Mouse (Mus musculus) lung, postnatal 0 days (tissue): ENCODE results near the gene Elavl2. TPM values are rescaled to one million over a fixed set of nuclear protein-coding genes. Genes with fewer than 3 reads are reported as not detected.
"Not testable (repeated sequence)": the region's sequence is repeated elsewhere in the genome, so short reads cannot be mapped to it uniquely, and the experiment has no call there.

Experiments
- ATAC-seq: fragments of 200-750 bp; cut with Nextera tagmentation; 2 replicates; pipeline ENCODE4 v1.8.0; 2017; ENCODE audit warnings: moderate library complexity
- DNase-seq: peaks from one replicate; pipeline ENCODE4 v3.0.0-alpha.2; 2016; ENCODE audit warnings: low spot score
- H3K27ac ChIP-seq: fragments of 300-500 bp; sonication (generic); 2 replicates; pipeline ENCODE4 v1.5.1; 2014; ENCODE audit warnings: antibody characterized with exemption, mild to moderate bottlenecking, low read length, mixed read lengths
- H3K27me3 ChIP-seq: fragments of 300-500 bp; sonication (generic); replicated peaks from 2 replicates; pipeline ENCODE4 v1.6.1; 2014; ENCODE audit warnings: low read length, mixed read lengths; ENCODE audit not compliant: insufficient read depth
- H3K36me3 ChIP-seq: fragments of 300-500 bp; sonication (generic); 2 replicates; pipeline ENCODE4 v1.6.1; 2014; ENCODE audit warnings: low read length, mixed read lengths; ENCODE audit not compliant: insufficient read depth
- H3K4me1 ChIP-seq: fragments of 300-500 bp; sonication (generic); 2 replicates; pipeline ENCODE4 v1.6.1; 2014; ENCODE audit warnings: antibody characterized with exemption, low read depth, low read length, mixed read lengths; ENCODE audit not compliant: insufficient read depth
- H3K4me2 ChIP-seq: fragments of 300-500 bp; sonication (generic); replicated peaks from 2 replicates; pipeline ENCODE4 v1.6.1; 2014; ENCODE audit warnings: low read depth, mild to moderate bottlenecking, low read length, moderate library complexity, mixed read lengths
- H3K4me3 ChIP-seq: fragments of 300-500 bp; sonication (generic); 2 replicates; pipeline ENCODE4 v1.5.1; 2014; ENCODE audit warnings: low read depth, low read length
- H3K9ac ChIP-seq: fragments of 300-500 bp; sonication (generic); replicated peaks from 2 replicates; pipeline ENCODE4 v1.6.1; 2014; ENCODE audit warnings: low read depth, mild to moderate bottlenecking
- H3K9me3 ChIP-seq: fragments of 300-500 bp; sonication (generic); 2 replicates; pipeline ENCODE4 v1.6.1; 2016; ENCODE audit warnings: low read length, mixed read lengths
- CTCF ChIP-seq: IDR thresholded peaks from 2 replicates; pipeline ENCODE4 v1.5.1; 2016; ENCODE audit warnings: antibody characterized with exemption, mild to moderate bottlenecking
- EP300 ChIP-seq: IDR thresholded peaks from 2 replicates; pipeline ENCODE4 v1.6.1; 2016; ENCODE audit warnings: antibody characterized with exemption, mild to moderate bottlenecking, control low read depth
- WGBS: fragments of 180-500 bp; shearing (Covaris S2); extraction: QIAGEN DNeasy Blood & Tissue Kit; methylation state at CpG from one replicate; pipeline ENCODE4 v1.1.7; 2014; 5-methylcytosine and 5-hydroxymethylcytosine counted together
- polyA plus RNA-seq: library from polyadenylated mRNA; unstranded; fragments of >200 nt; fragmentation: Nextera tagmentation; extraction: Ambion mirVana; gene quantifications from 2 replicates; pipeline ENCODE4 v1.2.1, GENCODE M21; 2015

Gene Elavl2
- polyA plus RNA-seq, 1 experiment from 2014 or later = 0.39 TPM

GRCm38 (mm10) chr4:91248650-91249049 is 151.9 kb downstream of the Elavl2 start:
- no peak for ATAC-seq

GRCm38 (mm10) chr4:91245136-91245535 is 155.4 kb downstream of the Elavl2 start:
- H3K27ac ChIP-seq, H3K9me3 ChIP-seq, H3K4me1 ChIP-seq, ATAC-seq, H3K36me3 ChIP-seq, H3K4me2 ChIP-seq, H3K27me3 ChIP-seq, DNase-seq, H3K4me3 ChIP-seq, H3K9ac ChIP-seq: not testable (repeated sequence)
- 92% methylated on average over 4 of the region's 8 CpGs for WGBS

More at GRCm38 (mm10) chr4:91248650-91249049, 151.9 kb downstream of the Elavl2 start:
- TF ChIP-seq EP300 (no peak), CTCF (no peak)
- DNase-seq = no peak
- no peak overlapping the region for H3K9ac ChIP-seq
- WGBS = 58% methylated on average over 1 of the region's 1 CpGs
- H3K4me1 ChIP-seq = no peaks in the 10 kb centered on the region
- H3K27ac ChIP-seq = no peak overlapping the region
- H3K4me2 ChIP-seq = no peak overlapping the region
- H3K9me3 ChIP-seq = no peaks in the 10 kb centered on the region
- no peaks in the 10 kb centered on the region for H3K27me3 ChIP-seq
- H3K36me3 ChIP-seq = no peaks in the 10 kb centered on the region
- H3K4me3 ChIP-seq = no peak overlapping the region

- H3K27me3 ChIP-seq = no peaks in the 10 kb centered on the region
- H3K9ac ChIP-seq = no peak overlapping the region
- H3K4me1 ChIP-seq = no peaks in the 10 kb centered on the region
- H3K27ac ChIP-seq = no peak overlapping the region
- H3K4me3 ChIP-seq = no peak overlapping the region
- H3K4me2 ChIP-seq = no peak overlapping the region
- H3K36me3 ChIP-seq = no peaks in the 10 kb centered on the region
- no peaks in the 10 kb centered on the region for H3K9me3 ChIP-seq
- no peak for DNase-seq
- no peak for ATAC-seq
- no peak for TF ChIP-seq CTCF
- TF ChIP-seq EP300 = no peak
- WGBS = 58% methylated on average over 9 of the region's 9 CpGs
These were observed 156.0 kb downstream of the Elavl2 start for GRCm38 (mm10) chr4:91244554-91244953.

- H3K9ac ChIP-seq = no peak overlapping the region
- WGBS = 78% methylated on average over 4 of the region's 4 CpGs
- TF ChIP-seq EP300 (no peak), CTCF (no peak)
These were observed 156.7 kb downstream of the Elavl2 start for GRCm38 (mm10) chr4:91243896-91244295.

GRCm38 (mm10) chr4:91238739-91239485 is 161.7 kb downstream of the Elavl2 start:
- Histone ChIP-seq H3K4me1 (no peaks in the 10 kb centered on the region), H3K4me2 (no peak overlapping the region), H3K36me3 (no peaks in the 10 kb centered on the region), H3K9ac (no peak overlapping the region), H3K9me3 (no peaks in the 10 kb centered on the region), H3K27me3 (no peaks in the 10 kb centered on the region), H3K4me3 (no peak overlapping the region), H3K27ac (no peak overlapping the region)
- ATAC-seq (no peak), DNase-seq (no peak)
- TF ChIP-seq EP300 (no peak), CTCF (no peak)
- 67% methylated on average over 6 of the region's 6 CpGs for WGBS

More at GRCm38 (mm10) chr4:91243896-91244295, 156.7 kb downstream of the Elavl2 start:
- Histone ChIP-seq H3K4me2 (no peak overlapping the region), H3K9me3 (no peaks in the 10 kb centered on the region), H3K27me3 (no peaks in the 10 kb centered on the region), H3K4me1 (no peaks in the 10 kb centered on the region), H3K36me3 (no peaks in the 10 kb centered on the region), H3K27ac (no peak overlapping the region), H3K4me3 (no peak overlapping the region)
- ATAC-seq = no peak
- no peak for DNase-seq

- no peak for ATAC-seq
- TF ChIP-seq EP300 = no peak
- TF ChIP-seq CTCF = no peak
- H3K4me2 ChIP-seq = no peak overlapping the region
These were observed 163.6 kb downstream of the Elavl2 start for GRCm38 (mm10) chr4:91236976-91237375.

More at GRCm38 (mm10) chr4:91236976-91237375, 163.6 kb downstream of the Elavl2 start:
- Histone ChIP-seq H3K9me3 (no peaks in the 10 kb centered on the region), H3K27me3 (no peaks in the 10 kb centered on the region), H3K4me1 (no peaks in the 10 kb centered on the region), H3K36me3 (no peaks in the 10 kb centered on the region), H3K9ac (no peak overlapping the region), H3K27ac (no peak overlapping the region), H3K4me3 (no peak overlapping the region)
- DNase-seq = no peak
- 50% methylated on average over 7 of the region's 7 CpGs for WGBS
